Mouse (Mus musculus): ENCODE results near the gene Tsc2.

The Tsc2 gene

GRCm38 (mm10) chr17:24610711-24611110 is 21.7 kb downstream of the Tsc2 start:
- DNase-seq (ENCODE audit: low spot score), result no peak

- no peak for DNase-seq (ENCODE audit: low spot score)
Measured at GRCm38 (mm10) chr17:24608874-24609273, 23.6 kb downstream of the Tsc2 start.

GRCm38 (mm10) chr17:24608370-24608769 is 24.1 kb downstream of the Tsc2 start:
- no peak for DNase-seq (ENCODE audit: low spot score)

GRCm38 (mm10) chr17:24604557-24604956 is 27.9 kb downstream of the Tsc2 start:
- no peak for DNase-seq (ENCODE audit: low spot score)

- DNase-seq (ENCODE audit: low spot score), result no peak
Measured at GRCm38 (mm10) chr17:24603961-24604360, 28.5 kb downstream of the Tsc2 start.

GRCm38 (mm10) chr17:24600502-24600901 is 31.9 kb downstream of the Tsc2 start:
- DNase-seq (ENCODE audit: low spot score), result no peak

GRCm38 (mm10) chr17:24597989-24598388 is 34.4 kb downstream of the Tsc2 start:
- DNase-seq (ENCODE audit: low spot score), result no peak

GRCm38 (mm10) chr17:24596471-24597183 is 35.8 kb downstream of the Tsc2 start:
- no peak for DNase-seq (ENCODE audit: low spot score)

- no peak for DNase-seq (ENCODE audit: low spot score)
Measured at GRCm38 (mm10) chr17:24596073-24596466, 36.4 kb downstream of the Tsc2 start.

- no peak for DNase-seq (ENCODE audit: low spot score)
Measured at GRCm38 (mm10) chr17:24595126-24596072, 37.0 kb downstream of the Tsc2 start.

- DNase-seq (ENCODE audit: low spot score), result no peak
Measured at GRCm38 (mm10) chr17:24593992-24594890, 38.2 kb downstream of the Tsc2 start.

GRCm38 (mm10) chr17:24593248-24593647 is 39.2 kb downstream of the Tsc2 start:
- DNase-seq (ENCODE audit: low spot score), result no peak

GRCm38 (mm10) chr17:24591695-24592094 is 40.7 kb downstream of the Tsc2 start:
- no peak for DNase-seq (ENCODE audit: low spot score)

- DNase-seq (ENCODE audit: low spot score), result no peak
Measured at GRCm38 (mm10) chr17:24590943-24591342, 41.5 kb downstream of the Tsc2 start.

- DNase-seq (ENCODE audit: low spot score), result no peak
Measured at GRCm38 (mm10) chr17:24586532-24586931, 45.9 kb downstream of the Tsc2 start.

GRCm38 (mm10) chr17:24584520-24584919 is 47.9 kb downstream of the Tsc2 start:
- DNase-seq (ENCODE audit: low spot score), result no peak

GRCm38 (mm10) chr17:24583599-24584460 is 48.6 kb downstream of the Tsc2 start:
- no peak for DNase-seq (ENCODE audit: low spot score)

- no peak for DNase-seq (ENCODE audit: low spot score)
Measured at GRCm38 (mm10) chr17:24580287-24580686, 52.1 kb downstream of the Tsc2 start.

- no peak for DNase-seq (ENCODE audit: low spot score)
Measured at GRCm38 (mm10) chr17:24579532-24579931, 52.9 kb downstream of the Tsc2 start.

- no peak for DNase-seq (ENCODE audit: low spot score)
Measured at GRCm38 (mm10) chr17:24573811-24574210, 58.6 kb downstream of the Tsc2 start.

GRCm38 (mm10) chr17:24572651-24573245 is 59.7 kb downstream of the Tsc2 start:
- DNase-seq (ENCODE audit: low spot score), result no peak

Data from T-cell, adult 2 months (primary cell).